Mouse (Mus musculus): ENCODE measurements around the gene Man1c1.

DNA sequence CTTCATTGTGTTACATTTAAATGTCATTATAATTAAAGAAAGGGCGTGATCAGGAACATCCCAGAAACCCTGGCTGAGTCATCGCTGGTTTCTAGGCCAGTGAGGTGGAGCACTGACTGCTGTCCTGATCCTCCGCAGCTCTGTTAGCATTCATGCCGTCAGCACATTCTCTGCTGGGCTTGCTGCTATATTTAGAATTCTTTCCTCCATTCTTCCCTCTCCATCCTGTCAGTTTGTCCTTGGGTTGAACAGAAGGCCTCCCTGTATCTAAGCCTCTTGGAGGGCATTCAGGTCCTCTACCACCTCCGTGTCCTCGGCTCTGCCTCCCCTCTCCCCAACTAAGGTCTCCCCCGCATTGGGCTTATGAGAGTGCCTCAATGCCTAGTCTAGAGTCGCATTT is 187.1 kb downstream of the Man1c1 start:
- TF ChIP-seq EP300 (optimal IDR thresholded peaks at IDR 0.05), result no peak
- TF ChIP-seq CTCF (IDR thresholded peaks at IDR 0.05; ENCODE audit: low read depth), result no peak
